Mouse (Mus musculus) bone marrow, adult 2 months (tissue): ENCODE data around the gene Olfr313. TPM values are rescaled to one million over a fixed set of nuclear protein-coding genes. Genes with fewer than 3 reads are reported as not detected.

Source experiments
- H3K27ac ChIP-seq: fragments of 200-500 bp; 2 replicates; pipeline ENCODE4 v1.5.1; 2012; ENCODE audit warnings: low read depth, mild to moderate bottlenecking, control low read depth, inconsistent platforms, low read length; ENCODE audit not compliant: control insufficient read depth, poor library complexity, insufficient read depth
- H3K4me1 ChIP-seq: fragments of 200-500 bp; 2 replicates; pipeline ENCODE4 v1.6.1; 2011; ENCODE audit warnings: low read length; ENCODE audit not compliant: control insufficient read depth, insufficient read depth
- H3K4me3 ChIP-seq: fragments of 200-500 bp; replicated peaks from 2 replicates; pipeline ENCODE3; 2011; ENCODE audit warnings: mild to moderate bottlenecking, low read depth, low read length, control low read depth; ENCODE audit not compliant: control insufficient read depth
- CTCF ChIP-seq: fragments of 200-500 bp; IDR thresholded peaks from 2 replicates; pipeline ENCODE4 v1.5.1; 2011; ENCODE audit warnings: low read length, control low read depth; ENCODE audit not compliant: control insufficient read depth, insufficient read depth
- POLR2A ChIP-seq: fragments of 200-500 bp; IDR thresholded peaks from 2 replicates; pipeline ENCODE4 v1.6.1; 2011; ENCODE audit warnings: low read depth, mild to moderate bottlenecking, control low read depth, low read length, borderline replicate concordance; ENCODE audit not compliant: control insufficient read depth
- WGBS: fragments of 180-500 bp; shearing (Covaris S2); methylation state at CpG from one replicate; pipeline ENCODE4 v1.1.7; 2018; 5-methylcytosine and 5-hydroxymethylcytosine counted together
- polyA plus RNA-seq: library from polyadenylated mRNA; stranded (reverse); fragments of >200 nt; gene quantifications from 2 replicates; pipeline ENCODE4 v1.2.4, GENCODE M21; 2011; ENCODE audit warnings: low replicate concordance; ENCODE audit not compliant: missing spikeins, insufficient read depth, insufficient read length

The Olfr313 gene
- polyA plus RNA-seq, 1 experiment = not detected

- under 1% methylated on average over 24 of the region's 24 CpGs for WGBS
- H3K4me3 ChIP-seq = peak within 1 kb of the TSS; percentile 81
- peaks cover 2% of the 10 kb centered on the region for H3K4me1 ChIP-seq
- peak within 1 kb of the TSS; percentile 49 for H3K27ac ChIP-seq
- TF ChIP-seq CTCF (no peak), POLR2A (peak; percentile 66; the same call in 1 of the 2 replicates)
Measured at GRCm38 (mm10) chr11:58846919-58847461, 32.2 kb downstream of the Olfr313 start, which contains the start of gene Gm12258. Gene Gm12258 (plus strand): TSS chr11:58847158.

- TF ChIP-seq CTCF (no peak), POLR2A (no peak)
- Histone ChIP-seq H3K27ac (no peak overlapping the region), H3K4me1 (peaks cover 2% of the 10 kb centered on the region), H3K4me3 (peak overlapping the region; percentile 58)
- WGBS = 8% methylated on average over 9 of the region's 9 CpGs
Measured at GRCm38 (mm10) chr11:58847636-58848035, 32.8 kb downstream of the Olfr313 start.

GRCm38 (mm10) chr11:58849731-58850130 lies 34.9 kb downstream of the Olfr313 start:
- H3K4me1 ChIP-seq = peaks cover 2% of the 10 kb centered on the region
- TF ChIP-seq CTCF (no peak), POLR2A (no peak)
- no peak overlapping the region for H3K27ac ChIP-seq
- no peak overlapping the region for H3K4me3 ChIP-seq
- WGBS = 91% methylated on average over 2 of the region's 2 CpGs

DNA sequence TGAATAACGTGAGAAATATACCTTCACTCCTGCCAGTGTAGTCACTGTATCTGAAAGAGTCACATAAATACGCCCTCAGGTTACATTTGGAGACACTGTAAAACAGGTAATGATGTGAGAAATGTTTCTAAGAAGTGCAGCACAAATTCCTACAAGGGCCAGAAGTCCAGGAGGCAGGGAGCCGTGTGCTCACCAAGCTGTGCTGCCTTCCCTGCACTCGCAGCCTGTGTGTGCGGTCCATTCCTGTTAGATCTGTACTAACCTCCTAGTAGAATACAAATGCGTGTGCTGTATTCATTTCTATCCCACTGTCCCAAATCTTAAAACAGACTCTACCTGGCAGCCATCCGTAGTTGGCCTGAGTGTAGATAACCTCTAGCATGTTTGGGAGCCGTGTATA lies 45.9 kb downstream of the Olfr313 start:
- 92% methylated on average over 8 of the region's 8 CpGs for WGBS
- no peak for TF ChIP-seq POLR2A
- no peak for TF ChIP-seq CTCF
- Histone ChIP-seq H3K4me3 (no peak overlapping the region), H3K27ac (no peak overlapping the region), H3K4me1 (no peaks in the 10 kb centered on the region)

DNA sequence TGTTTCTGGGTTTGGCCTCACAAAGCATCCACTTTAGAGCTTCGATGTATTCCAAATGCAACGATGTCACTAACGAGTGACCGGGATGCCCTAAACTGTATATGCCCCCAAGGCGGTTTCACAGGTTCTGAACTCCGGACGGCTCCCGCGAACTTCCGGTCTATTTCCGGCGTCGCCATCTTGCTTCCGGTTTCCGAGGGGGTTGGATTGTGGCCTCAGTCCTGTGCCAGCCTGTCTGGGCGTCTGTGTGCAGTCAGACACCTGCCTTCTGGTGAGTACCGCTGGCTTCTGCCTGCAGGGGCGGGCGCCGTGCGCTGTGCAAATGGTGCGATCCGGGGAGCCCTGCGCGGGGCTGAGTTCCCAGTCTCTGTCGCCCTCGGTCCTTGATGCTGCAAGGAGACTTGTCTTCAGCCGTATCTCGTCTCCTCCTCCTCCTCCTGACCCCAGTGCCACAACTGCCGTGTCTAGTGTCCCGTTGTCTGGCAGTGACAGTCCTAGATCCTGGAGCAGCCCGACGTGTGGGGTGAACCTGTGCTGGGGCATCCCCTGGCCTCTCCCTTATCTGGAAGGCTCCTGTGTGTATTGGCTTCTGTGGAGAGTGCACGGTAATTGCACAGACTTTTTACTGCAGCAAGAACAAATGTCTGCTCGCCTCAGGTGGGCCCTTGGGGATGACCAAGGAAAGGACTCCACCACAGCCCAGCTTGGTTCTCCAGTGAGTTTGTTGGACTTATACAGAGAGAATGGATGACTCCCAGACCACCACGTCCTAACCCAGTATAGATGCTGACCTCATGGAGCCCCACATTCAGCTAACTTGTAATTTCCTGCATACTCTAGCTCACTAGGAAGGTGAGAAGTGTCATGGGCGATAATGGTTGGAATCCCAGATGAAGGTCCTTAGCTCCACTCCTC lies 52.5 kb downstream of the Olfr313 start, which contains the start of gene 2810021J22Rik:
2810021J22Rik (plus strand) TSS at position 178 of the 915 bp plus-strand sequence.
- 5% methylated on average over 37 of the region's 37 CpGs for WGBS
- peak within 1 kb of the TSS; percentile 80 for H3K4me3 ChIP-seq
- peak within 1 kb of the TSS; percentile 75 for H3K27ac ChIP-seq
- TF ChIP-seq CTCF (no peak), POLR2A (peak; percentile 72; the same call in 1 of the 2 replicates)
- H3K4me1 ChIP-seq = no peaks in the 10 kb centered on the region; the same call in 1 of the 2 replicates

- TF ChIP-seq CTCF = no peak
- no peak for TF ChIP-seq POLR2A
- 59% methylated on average over 6 of the region's 6 CpGs for WGBS
- no peaks in the 10 kb centered on the region; the same call in 1 of the 2 replicates for H3K4me1 ChIP-seq
- no peak overlapping the region for H3K4me3 ChIP-seq
- H3K27ac ChIP-seq = no peak overlapping the region
Measured at GRCm38 (mm10) chr11:58867954-58868330, 53.1 kb downstream of the Olfr313 start.

Other genes starting within 250 kb of the Olfr313 start
- not detected in 2 replicates for gene Olfr224, start 244.4 kb upstream of the Olfr313 start, polyA plus RNA-seq
- gene Olfr325, start 237.3 kb upstream of the Olfr313 start, polyA plus RNA-seq = not detected in 2 replicates
- not detected in 2 replicates for gene Olfr324, start 219.9 kb upstream of the Olfr313 start, polyA plus RNA-seq
- gene 2210407C18Rik, start 198.9 kb upstream of the Olfr313 start, polyA plus RNA-seq = not detected in 2 replicates
- not detected in 2 replicates for gene Olfr323, start 184.5 kb upstream of the Olfr313 start, polyA plus RNA-seq
- gene Trim58, start 174.5 kb upstream of the Olfr313 start, polyA plus RNA-seq = 24.8 and 27.5 TPM in 2 replicates
- gene Olfr322, start 156.2 kb upstream of the Olfr313 start, polyA plus RNA-seq = 0.77 TPM in 1 of 2 replicates, not detected in the other
- not detected in 2 replicates for gene Olfr320, start 133.9 kb upstream of the Olfr313 start, polyA plus RNA-seq
- gene Olfr319, start 115.8 kb upstream of the Olfr313 start, polyA plus RNA-seq = not detected in 2 replicates
- not detected in 2 replicates for gene Olfr318, start 91.0 kb upstream of the Olfr313 start, polyA plus RNA-seq
- gene Olfr317, start 75.8 kb upstream of the Olfr313 start, polyA plus RNA-seq = not detected in 2 replicates
- not detected in 2 replicates for gene Olfr316, start 62.3 kb upstream of the Olfr313 start, polyA plus RNA-seq
- gene Olfr315, start 41.8 kb upstream of the Olfr313 start, polyA plus RNA-seq = not detected in 2 replicates
- gene Olfr314, start 32.0 kb upstream of the Olfr313 start, polyA plus RNA-seq = not detected in 2 replicates
- gene Fam183b, start 13.0 kb upstream of the Olfr313 start, polyA plus RNA-seq = not detected in 2 replicates
- not detected in 2 replicates for gene Olfr312, start 14.2 kb downstream of the Olfr313 start, polyA plus RNA-seq
- not detected in 2 replicates for gene Olfr311, start 24.3 kb downstream of the Olfr313 start, polyA plus RNA-seq
- gene Gm12258, start 32.2 kb downstream of the Olfr313 start, polyA plus RNA-seq = 1.4 and 1.6 TPM in 2 replicates
- 1.3 and 5.5 TPM in 2 replicates for gene 2810021J22Rik, start 52.2 kb downstream of the Olfr313 start, polyA plus RNA-seq
- 8.4 and 10.2 TPM in 2 replicates for gene Zfp39, start 89.2 kb downstream of the Olfr313 start, polyA plus RNA-seq
- 65.1 and 93.5 TPM in 2 replicates for gene Btnl10, start 102.9 kb downstream of the Olfr313 start, polyA plus RNA-seq
- 108 and 135 TPM in 2 replicates for gene Rnf187, start 123.9 kb downstream of the Olfr313 start, polyA plus RNA-seq
- gene Hist3h2ba, start 133.9 kb downstream of the Olfr313 start, polyA plus RNA-seq = 18.8 and 22.9 TPM in 2 replicates
- 22.9 and 25.6 TPM in 2 replicates for gene Hist3h2a, start 139.7 kb downstream of the Olfr313 start, polyA plus RNA-seq
- gene Trim17, start 139.7 kb downstream of the Olfr313 start, polyA plus RNA-seq = 0.29 TPM in 1 of 2 replicates, not detected in the other
- gene Trim11, start 163.1 kb downstream of the Olfr313 start, polyA plus RNA-seq = 37.2 and 67.8 TPM in 2 replicates